18 mouse cellular contexts compared by ENCODE assay signal in the genomic region with DNA sequence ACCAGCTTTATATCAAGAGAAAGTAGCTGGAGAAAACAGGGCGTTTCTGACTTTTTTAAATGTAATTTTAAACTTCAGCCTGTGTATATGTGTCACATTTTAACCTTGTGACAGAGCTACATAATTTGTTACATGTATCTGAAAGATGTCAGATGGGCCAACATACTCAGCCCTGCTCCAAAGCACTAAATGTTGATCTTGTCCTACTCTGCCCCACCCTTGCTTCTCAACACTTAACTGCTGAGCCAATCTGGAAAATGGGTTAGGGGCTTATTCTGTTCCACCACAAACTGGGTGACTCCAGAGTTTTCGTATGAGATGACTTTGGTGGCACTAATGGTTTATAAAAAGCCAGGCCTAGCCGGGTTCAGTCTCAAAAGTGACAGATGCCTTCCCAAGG. TPM values are rescaled to one million over a fixed set of nuclear protein-coding genes. Genes with fewer than 3 reads are reported as not detected.
A peak's percentile ranks its signal among the peaks of the same experiment; 100 is the strongest.
DNase-seq lines count a peak whose midpoint lies in the region; ATAC-seq lines count a peak whose summit lies in the region.
"Had no signal": no experiment of that assay in that cellular context is flagged by ENCODE, and none has a peak within 500 bp of the region (broad histone marks: within the 10 kb centered on the region; RNA-seq: fewer than 3 reads in every experiment).

No protein-coding gene starts in this region.

- no peaks in the 10 kb centered on the region for H3K9me3 ChIP-seq in limb, embryonic 12.5 days
- no peaks in the 10 kb centered on the region for H3K9me3 ChIP-seq in limb, embryonic 10.5 days (replicated peaks)
- H3K9me3 ChIP-seq: embryonic facial prominence, embryonic 13.5 days; embryonic facial prominence, embryonic 15.5 days; forebrain, embryonic 10.5 days; forebrain, embryonic 12.5 days had no signal

- WGBS in limb, embryonic 12.5 days: 43% methylated on average over 3 of the region's 3 CpGs
- 46% methylated on average over 3 of the region's 3 CpGs for WGBS in limb, embryonic 10.5 days

- peak overlapping the region; percentile 15 for H3K4me2 ChIP-seq in limb, embryonic 12.5 days
- H3K4me2 ChIP-seq: embryonic facial prominence, embryonic 15.5 days had no signal

- no peak for ATAC-seq in cerebellum, adult (ENCODE audit: insufficient number of reproducible peaks, low FRiP score, low TSS enrichment)
- no peak for ATAC-seq in limb, embryonic 12.5 days (ENCODE audit: insufficient number of reproducible peaks, insufficient read depth, low FRiP score, low TSS enrichment, low read depth)
- ATAC-seq: forebrain, embryonic 14.5 days; forebrain, embryonic 16.5 days had no signal

- H3K4me3 ChIP-seq in limb, embryonic 12.5 days (replicated peaks): no peak overlapping the region
- H3K4me3 ChIP-seq in limb, embryonic 10.5 days: no peak overlapping the region
- H3K4me3 ChIP-seq: embryonic facial prominence, embryonic 13.5 days; embryonic facial prominence, embryonic 15.5 days; erythroblast, embryonic 14.5 days; forebrain, embryonic 12.5 days had no signal

- 0 out of 2 replicates have a peak, but pooled peaks cover 3% of the 10 kb centered on the region for H3K27me3 ChIP-seq in limb, embryonic 12.5 days
- H3K27me3 ChIP-seq in limb, embryonic 10.5 days (ENCODE audit: low read depth, poor library complexity, severe bottlenecking): peaks cover 20% of the 10 kb centered on the region

- no peak overlapping the region for H3K9ac ChIP-seq in limb, embryonic 12.5 days (replicated peaks)
- H3K9ac ChIP-seq: embryonic facial prominence, embryonic 13.5 days; embryonic facial prominence, embryonic 15.5 days; forebrain, embryonic 12.5 days had no signal

- no peaks in the 10 kb centered on the region for H3K36me3 ChIP-seq in limb, embryonic 12.5 days
- no peaks in the 10 kb centered on the region for H3K36me3 ChIP-seq in limb, embryonic 10.5 days
- H3K36me3 ChIP-seq: embryonic facial prominence, embryonic 13.5 days; embryonic facial prominence, embryonic 15.5 days; forebrain, embryonic 10.5 days; forebrain, embryonic 12.5 days had no signal

- DNase-seq in cerebellum, adult 9-10 months: peak; percentile 51
- DNase-seq in heart, adult 11 months: peak; percentile 78
- no peak for DNase-seq in heart, adult 9 months (ENCODE audit: low spot score in 2 of 2)
- DNase-seq in limb, embryonic 10.5 days (ENCODE audit: low spot score): no peak
- DNase-seq: adrenal gland, adult 2 months; adrenal gland, postnatal 10 days; adrenal gland, postnatal 25 days; cerebellum, postnatal 14 days; embryo, embryonic 11 days had no signal

- H3K27ac ChIP-seq in limb, embryonic 12.5 days: no peak overlapping the region
- H3K27ac ChIP-seq in limb, embryonic 10.5 days: no peak overlapping the region
- H3K27ac ChIP-seq: embryonic facial prominence, embryonic 13.5 days; embryonic facial prominence, embryonic 15.5 days; forebrain, embryonic 10.5 days; forebrain, embryonic 12.5 days had no signal

- H3K4me1 ChIP-seq in limb, embryonic 12.5 days (replicated peaks): peaks cover 31% of the 10 kb centered on the region
- peaks cover 33% of the 10 kb centered on the region for H3K4me1 ChIP-seq in limb, embryonic 10.5 days

RNA-seq across cellular contexts. Expression of a gene that starts 2.5 kb away (rescaled TPM):
- 24.6 and 32.1 TPM in 2 replicates for polyA plus RNA-seq in limb, embryonic 12.5 days (2016; fragmentation: Nextera tagmentation; extraction: Ambion mirVana)
- 15.5 and 16.7 TPM in 2 replicates for polyA plus RNA-seq in limb, embryonic 10.5 days (2016; fragmentation: Nextera tagmentation; extraction: Ambion mirVana)

Comparison
In these comparisons a context has a peak if more than half of its experiments do, and no peak if none do; other contexts are left out.
1. DNase-seq: peak in cerebellum, adult 9-10 months (single experiment) and heart, adult 11 months (single experiment); none in heart, adult 9 months (0 of 2) and limb, embryonic 10.5 days (single experiment).